Mouse (Mus musculus) bone marrow macrophage, adult 2 months (primary cell): Measurements from ENCODE around the gene Kif3a.

Experiments
- CTCF ChIP-seq: IDR thresholded peaks from 2 replicates; pipeline ENCODE4 v1.5.1; 2012; ENCODE audit warnings: low read depth, mild to moderate bottlenecking, low read length, moderate library complexity
- POLR2A ChIP-seq: IDR thresholded peaks from 2 replicates; pipeline ENCODE4 v1.6.1; 2012; ENCODE audit warnings: mild to moderate bottlenecking, low read depth, low read length, borderline replicate concordance

DNA sequence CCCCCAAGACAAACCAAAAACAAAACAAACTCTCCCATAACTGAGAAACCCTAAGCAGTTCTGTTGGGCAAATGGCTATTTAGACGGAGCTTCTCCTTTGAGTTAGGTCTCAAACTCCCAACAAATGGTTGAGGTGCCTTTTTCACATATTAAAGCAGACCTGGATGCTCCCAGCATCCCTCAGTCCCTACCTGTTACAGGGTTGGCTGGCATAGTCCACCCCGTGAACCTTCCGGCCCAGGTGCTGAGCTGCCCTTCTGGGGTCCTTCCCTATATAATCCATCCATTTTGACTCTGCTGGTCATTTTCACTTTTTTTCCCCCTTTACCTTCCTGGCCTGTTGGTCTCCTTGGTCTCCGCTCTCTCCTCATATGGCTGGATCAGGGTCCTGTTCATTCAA, 533 bp upstream of the Kif3a start:
- TF ChIP-seq CTCF (no peak), POLR2A (no peak)
